Mouse (Mus musculus) embryonic fibroblast, embryonic 13.5 days (primary cell): Measurements from ENCODE around the gene Sfswap.

Experiments
- CTCF ChIP-seq: IDR thresholded peaks from 2 replicates; pipeline ENCODE4 v1.5.1; 2011; ENCODE audit warnings: mild to moderate bottlenecking, control low read depth, low read length, moderate library complexity, borderline replicate concordance; ENCODE audit not compliant: insufficient read depth
- POLR2A ChIP-seq: IDR thresholded peaks from 2 replicates; pipeline ENCODE4 v1.6.1; 2011; ENCODE audit warnings: low read depth, mild to moderate bottlenecking, control low read depth, low read length, moderate library complexity

DNA sequence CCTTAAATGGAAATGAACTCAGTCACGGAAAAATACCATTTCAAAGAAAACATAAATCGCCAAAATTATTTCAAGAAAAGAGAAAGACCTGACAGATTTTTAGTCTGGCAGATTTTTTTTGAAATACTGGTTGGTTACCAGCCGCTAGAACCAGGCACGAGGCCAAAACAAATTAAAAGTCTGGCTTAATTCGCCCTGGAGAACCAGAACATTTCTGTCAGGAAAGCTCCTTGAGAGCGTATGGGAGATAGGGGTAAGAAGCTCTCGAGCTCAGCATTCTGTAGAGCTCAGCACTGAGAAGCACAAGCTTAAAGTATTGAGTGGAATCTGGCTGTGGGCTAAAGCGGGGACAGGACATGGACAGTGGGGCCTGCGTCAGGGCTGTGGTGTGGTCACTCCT is 44.8 kb downstream of the Sfswap start:
- no peak for TF ChIP-seq CTCF
- TF ChIP-seq POLR2A, result no peak
